Mouse (Mus musculus): ENCODE results near the gene Rabgap1l.

Rabgap1l gene

GRCm38 (mm10) chr1:160704596-160704995 is 88.4 kb downstream of the Rabgap1l start:
- H3K4me1 ChIP-seq (replicated peaks; ENCODE audit: low read depth, low read length), result no peaks in the 10 kb centered on the region
- no peaks in the 10 kb centered on the region for H3K27me3 ChIP-seq (ENCODE audit: insufficient read depth, low read length)
- no peak for TF ChIP-seq POU5F1 (IDR thresholded peaks at IDR 0.05; ENCODE audit: borderline replicate concordance, low read length)
- no peak for TF ChIP-seq CTCF (conservative IDR thresholded peaks at IDR 0.05; ENCODE audit: low read length)
- no peak for TF ChIP-seq NANOG (IDR thresholded peaks at IDR 0.05; ENCODE audit: borderline replicate concordance, low read length)
- no peaks in the 10 kb centered on the region for H3K9me3 ChIP-seq (ENCODE audit: low read length)
- H3K36me3 ChIP-seq (ENCODE audit: insufficient read depth, low read length), result no peaks in the 10 kb centered on the region
- H3K4me3 ChIP-seq (replicated peaks; ENCODE audit: low read length), result no peak overlapping the region

GRCm38 (mm10) chr1:160703813-160704212 is 89.2 kb downstream of the Rabgap1l start:
- H3K4me3 ChIP-seq (replicated peaks; ENCODE audit: low read length), result no peak overlapping the region
- no peaks in the 10 kb centered on the region for H3K4me1 ChIP-seq (replicated peaks; ENCODE audit: low read depth, low read length)
- H3K36me3 ChIP-seq (ENCODE audit: insufficient read depth, low read length), result no peaks in the 10 kb centered on the region
- no peaks in the 10 kb centered on the region for H3K9me3 ChIP-seq (ENCODE audit: low read length)
- H3K27me3 ChIP-seq (ENCODE audit: insufficient read depth, low read length), result no peaks in the 10 kb centered on the region
- TF ChIP-seq CTCF (conservative IDR thresholded peaks at IDR 0.05; ENCODE audit: low read length), result no peak

GRCm38 (mm10) chr1:160693094-160693447 is 99.9 kb downstream of the Rabgap1l start:
- Histone ChIP-seq H3K36me3 (ENCODE audit: insufficient read depth, low read length) (no peaks in the 10 kb centered on the region), H3K4me1 (replicated peaks; ENCODE audit: low read depth, low read length) (no peaks in the 10 kb centered on the region), H3K9me3 (ENCODE audit: low read length) (peaks cover 4% of the 10 kb centered on the region; the same call in 1 of the 2 replicates), H3K4me3 (replicated peaks; ENCODE audit: low read length) (no peak overlapping the region), H3K27me3 (ENCODE audit: insufficient read depth, low read length) (no peaks in the 10 kb centered on the region)
- TF ChIP-seq NANOG (IDR thresholded peaks at IDR 0.05; ENCODE audit: borderline replicate concordance, low read length) (no peak), POU5F1 (IDR thresholded peaks at IDR 0.05; ENCODE audit: borderline replicate concordance, low read length) (no peak), CTCF (conservative IDR thresholded peaks at IDR 0.05; ENCODE audit: low read length) (no peak)

GRCm38 (mm10) chr1:160692224-160693093 is 100.6 kb downstream of the Rabgap1l start:
- Histone ChIP-seq H3K4me3 (replicated peaks; ENCODE audit: low read length) (no peak overlapping the region), H3K27me3 (ENCODE audit: insufficient read depth, low read length) (no peaks in the 10 kb centered on the region), H3K9me3 (ENCODE audit: low read length) (peaks cover 4% of the 10 kb centered on the region; the same call in 1 of the 2 replicates), H3K4me1 (replicated peaks; ENCODE audit: low read depth, low read length) (no peaks in the 10 kb centered on the region), H3K36me3 (ENCODE audit: insufficient read depth, low read length) (no peaks in the 10 kb centered on the region)
- TF ChIP-seq POU5F1 (IDR thresholded peaks at IDR 0.05; ENCODE audit: borderline replicate concordance, low read length) (no peak), NANOG (IDR thresholded peaks at IDR 0.05; ENCODE audit: borderline replicate concordance, low read length) (no peak), CTCF (conservative IDR thresholded peaks at IDR 0.05; ENCODE audit: low read length) (no peak)

GRCm38 (mm10) chr1:160691196-160691590 is 101.8 kb downstream of the Rabgap1l start:
- no peaks in the 10 kb centered on the region for H3K4me1 ChIP-seq (replicated peaks; ENCODE audit: low read depth, low read length)
- no peak overlapping the region for H3K4me3 ChIP-seq (replicated peaks; ENCODE audit: low read length)
- no peaks in the 10 kb centered on the region for H3K27me3 ChIP-seq (ENCODE audit: insufficient read depth, low read length)
- TF ChIP-seq POU5F1 (IDR thresholded peaks at IDR 0.05; ENCODE audit: borderline replicate concordance, low read length) (no peak), NANOG (IDR thresholded peaks at IDR 0.05; ENCODE audit: borderline replicate concordance, low read length) (no peak), CTCF (conservative IDR thresholded peaks at IDR 0.05; ENCODE audit: low read length) (no peak)
- no peaks in the 10 kb centered on the region for H3K36me3 ChIP-seq (ENCODE audit: insufficient read depth, low read length)
- peaks cover 11% of the 10 kb centered on the region for H3K9me3 ChIP-seq (ENCODE audit: low read length)

GRCm38 (mm10) chr1:160690516-160691195 is 102.4 kb downstream of the Rabgap1l start:
- H3K9me3 ChIP-seq (ENCODE audit: low read length), result peaks cover 16% of the 10 kb centered on the region
- H3K4me3 ChIP-seq (replicated peaks; ENCODE audit: low read length), result 0 out of 2 replicates have a peak overlapping the region, but pooled peaks have one; percentile 33
- no peaks in the 10 kb centered on the region for H3K36me3 ChIP-seq (ENCODE audit: insufficient read depth, low read length)
- TF ChIP-seq POU5F1 (IDR thresholded peaks at IDR 0.05; ENCODE audit: borderline replicate concordance, low read length) (no peak), NANOG (IDR thresholded peaks at IDR 0.05; ENCODE audit: borderline replicate concordance, low read length) (no peak), CTCF (conservative IDR thresholded peaks at IDR 0.05; ENCODE audit: low read length) (no peak)
- no peaks in the 10 kb centered on the region for H3K4me1 ChIP-seq (replicated peaks; ENCODE audit: low read depth, low read length)
- H3K27me3 ChIP-seq (ENCODE audit: insufficient read depth, low read length), result no peaks in the 10 kb centered on the region

- no peak for TF ChIP-seq NANOG (IDR thresholded peaks at IDR 0.05; ENCODE audit: borderline replicate concordance, low read length)
- TF ChIP-seq CTCF (conservative IDR thresholded peaks at IDR 0.05; ENCODE audit: low read length), result no peak
- TF ChIP-seq POU5F1 (IDR thresholded peaks at IDR 0.05; ENCODE audit: borderline replicate concordance, low read length), result no peak
- no peaks in the 10 kb centered on the region for H3K4me1 ChIP-seq (replicated peaks; ENCODE audit: low read depth, low read length)
- H3K27me3 ChIP-seq (ENCODE audit: insufficient read depth, low read length), result no peaks in the 10 kb centered on the region
- H3K4me3 ChIP-seq (replicated peaks; ENCODE audit: low read length), result no peak overlapping the region
- peaks cover 18% of the 10 kb centered on the region for H3K9me3 ChIP-seq (ENCODE audit: low read length)
- no peaks in the 10 kb centered on the region for H3K36me3 ChIP-seq (ENCODE audit: insufficient read depth, low read length)
Measured at GRCm38 (mm10) chr1:160689511-160689910, 103.5 kb downstream of the Rabgap1l start.

GRCm38 (mm10) chr1:160684251-160684650 is 108.8 kb downstream of the Rabgap1l start:
- Histone ChIP-seq H3K4me3 (replicated peaks; ENCODE audit: low read length) (no peak overlapping the region), H3K36me3 (ENCODE audit: insufficient read depth, low read length) (no peaks in the 10 kb centered on the region), H3K4me1 (replicated peaks; ENCODE audit: low read depth, low read length) (no peaks in the 10 kb centered on the region), H3K27me3 (ENCODE audit: insufficient read depth, low read length) (no peaks in the 10 kb centered on the region), H3K9me3 (ENCODE audit: low read length) (peaks cover 17% of the 10 kb centered on the region)
- TF ChIP-seq POU5F1 (IDR thresholded peaks at IDR 0.05; ENCODE audit: borderline replicate concordance, low read length) (no peak), CTCF (conservative IDR thresholded peaks at IDR 0.05; ENCODE audit: low read length) (no peak), NANOG (IDR thresholded peaks at IDR 0.05; ENCODE audit: borderline replicate concordance, low read length) (no peak)

Data from E14TG2a.4 (cell line).